Mouse (Mus musculus): Measurements from ENCODE around the gene Lama2. TPM values are rescaled to one million over a fixed set of nuclear protein-coding genes. Genes with fewer than 3 reads are reported as not detected.

Gene Lama2
- polyA plus RNA-seq, 1 experiment from 2014 or later = 21.3 TPM

DNA sequence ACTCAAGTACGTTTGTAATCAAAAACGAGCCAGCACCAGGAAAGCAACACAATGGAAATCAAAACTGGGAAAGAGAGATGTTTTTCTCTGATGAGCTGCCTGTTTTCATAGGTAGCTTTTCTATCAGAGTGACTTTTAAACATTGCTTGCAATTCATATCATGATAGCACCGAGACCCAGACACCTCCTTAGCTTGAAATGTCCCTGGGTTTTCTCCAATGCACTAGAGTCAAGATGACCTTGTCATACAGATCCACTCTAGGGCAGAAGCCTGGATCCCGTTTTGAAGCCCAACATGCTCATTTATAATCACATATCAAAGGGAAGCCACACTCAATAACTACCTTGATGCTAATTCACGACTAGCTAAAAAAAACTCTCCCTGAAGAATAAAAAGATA is 386.0 kb downstream of the Lama2 start:
- ATAC-seq (ENCODE audit: insufficient number of reproducible peaks, insufficient read depth, low FRiP score, low TSS enrichment) = no peak
- H3K27ac ChIP-seq = no peak overlapping the region
- H3K4me3 ChIP-seq = no peak overlapping the region
- H3K36me3 ChIP-seq = no peaks in the 10 kb centered on the region
- no peaks in the 10 kb centered on the region for H3K27me3 ChIP-seq
- H3K9me3 ChIP-seq = no peaks in the 10 kb centered on the region
- 83% methylated on average over 5 of the region's 5 CpGs for WGBS
- no peak overlapping the region for H3K4me2 ChIP-seq (replicated peaks)
- no peaks in the 10 kb centered on the region for H3K4me1 ChIP-seq
- no peak overlapping the region for H3K9ac ChIP-seq

- WGBS = 83% methylated on average over 8 of the region's 8 CpGs
- no peaks in the 10 kb centered on the region for H3K27me3 ChIP-seq
- ATAC-seq (ENCODE audit: insufficient number of reproducible peaks, insufficient read depth, low FRiP score, low TSS enrichment) = no peak
Measured at GRCm38 (mm10) chr10:27223815-27224375, 395.7 kb downstream of the Lama2 start.

DNA sequence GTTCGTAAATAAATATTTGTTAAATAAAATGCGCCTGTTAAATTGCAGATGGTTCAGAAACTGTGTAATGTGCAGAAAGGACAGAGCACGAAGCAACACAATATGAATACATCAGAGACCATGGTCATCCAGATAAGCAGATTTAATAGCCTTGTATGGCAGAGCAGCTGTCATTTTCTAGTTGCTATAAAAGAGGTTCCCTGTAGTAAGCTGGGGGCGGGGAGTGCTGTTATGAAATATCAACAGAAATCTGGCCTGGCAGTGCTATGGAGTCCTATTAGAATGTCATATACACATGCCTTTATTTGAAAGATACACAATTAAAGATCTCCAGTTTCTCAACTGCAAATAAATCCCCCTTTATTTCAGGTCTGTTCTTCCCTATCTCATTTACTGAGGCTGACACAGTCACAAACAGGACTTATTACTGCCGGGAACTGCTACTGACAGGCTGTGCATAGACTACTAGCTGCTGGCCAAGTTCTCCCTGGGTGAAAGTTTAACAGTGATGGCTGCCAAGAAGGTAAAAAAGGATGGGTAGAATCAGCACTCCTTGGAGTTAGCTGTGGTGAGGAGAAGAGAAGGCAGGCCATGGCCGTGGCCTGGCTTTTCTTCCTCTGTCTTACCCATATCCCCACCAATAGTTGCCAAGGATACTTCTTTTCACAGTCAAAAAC is 396.8 kb downstream of the Lama2 start:
- Histone ChIP-seq H3K27ac (no peak overlapping the region), H3K4me2 (replicated peaks) (no peak overlapping the region), H3K9me3 (no peaks in the 10 kb centered on the region), H3K9ac (no peak overlapping the region), H3K27me3 (no peaks in the 10 kb centered on the region), H3K4me3 (no peak overlapping the region), H3K36me3 (no peaks in the 10 kb centered on the region), H3K4me1 (no peaks in the 10 kb centered on the region)
- 86% methylated on average over 6 of the region's 6 CpGs for WGBS
- ATAC-seq (ENCODE audit: insufficient number of reproducible peaks, insufficient read depth, low FRiP score, low TSS enrichment) = no peak

More at GRCm38 (mm10) chr10:27223815-27224375, 395.7 kb downstream of the Lama2 start:
- no peak overlapping the region for H3K4me3 ChIP-seq
- H3K27ac ChIP-seq = no peak overlapping the region
- no peak overlapping the region for H3K9ac ChIP-seq
- no peaks in the 10 kb centered on the region for H3K9me3 ChIP-seq
- H3K4me2 ChIP-seq (replicated peaks) = no peak overlapping the region
- no peaks in the 10 kb centered on the region for H3K36me3 ChIP-seq
- H3K4me1 ChIP-seq = no peaks in the 10 kb centered on the region

GRCm38 (mm10) chr10:27219698-27220097 is 399.9 kb downstream of the Lama2 start:
- Histone ChIP-seq H3K4me1 (no peaks in the 10 kb centered on the region), H3K9me3 (no peaks in the 10 kb centered on the region), H3K4me2 (replicated peaks) (no peak overlapping the region), H3K36me3 (no peaks in the 10 kb centered on the region), H3K4me3 (no peak overlapping the region), H3K27me3 (no peaks in the 10 kb centered on the region), H3K27ac (no peak overlapping the region), H3K9ac (no peak overlapping the region)
- ATAC-seq (ENCODE audit: insufficient number of reproducible peaks, insufficient read depth, low FRiP score, low TSS enrichment) = no peak
- WGBS = 64% methylated on average over 1 of the region's 1 CpGs

DNA sequence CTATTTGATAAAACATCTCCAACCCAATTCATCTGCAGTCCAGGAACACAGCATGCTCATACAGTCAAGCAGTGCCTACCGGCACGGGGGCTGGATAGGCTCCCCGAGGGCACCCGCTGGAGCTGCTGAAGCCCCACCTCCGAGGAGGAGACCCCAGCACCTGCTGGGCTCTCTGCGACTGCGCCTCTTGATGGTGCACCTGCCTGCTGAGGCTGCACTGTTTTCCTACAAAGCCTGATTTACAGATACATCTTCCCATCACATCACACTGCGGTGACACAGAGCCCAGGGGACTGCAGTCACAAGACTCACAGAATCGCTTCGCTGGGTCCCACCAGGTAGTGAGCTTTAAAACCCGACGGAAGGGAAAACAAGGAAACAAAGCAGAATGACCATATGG is 412.2 kb downstream of the Lama2 start:
- ATAC-seq (ENCODE audit: insufficient number of reproducible peaks, insufficient read depth, low FRiP score, low TSS enrichment) = no peak
- Histone ChIP-seq H3K9ac (no peak overlapping the region), H3K4me3 (no peak overlapping the region), H3K36me3 (no peaks in the 10 kb centered on the region), H3K4me2 (replicated peaks) (no peak overlapping the region), H3K27me3 (no peaks in the 10 kb centered on the region), H3K4me1 (no peaks in the 10 kb centered on the region), H3K27ac (no peak overlapping the region), H3K9me3 (no peaks in the 10 kb centered on the region)
- 14% methylated on average over 12 of the region's 12 CpGs for WGBS

- H3K9me3 ChIP-seq = no peaks in the 10 kb centered on the region
- 60% methylated on average over 1 of the region's 1 CpGs for WGBS
- H3K4me3 ChIP-seq = no peak overlapping the region
- no peak overlapping the region for H3K4me2 ChIP-seq (replicated peaks)
- H3K9ac ChIP-seq = no peak overlapping the region
- no peak for ATAC-seq (ENCODE audit: insufficient number of reproducible peaks, insufficient read depth, low FRiP score, low TSS enrichment)
- H3K27me3 ChIP-seq = no peaks in the 10 kb centered on the region
- H3K4me1 ChIP-seq = no peaks in the 10 kb centered on the region
- H3K36me3 ChIP-seq = no peaks in the 10 kb centered on the region
- no peak overlapping the region for H3K27ac ChIP-seq
Measured at GRCm38 (mm10) chr10:27198443-27198842, 421.1 kb downstream of the Lama2 start.

GRCm38 (mm10) chr10:27193986-27194908 is 425.3 kb downstream of the Lama2 start:
- ATAC-seq (ENCODE audit: insufficient number of reproducible peaks, insufficient read depth, low FRiP score, low TSS enrichment) = no peak
- no peak overlapping the region for H3K4me2 ChIP-seq (replicated peaks)
- no peaks in the 10 kb centered on the region for H3K36me3 ChIP-seq
- H3K9me3 ChIP-seq = no peaks in the 10 kb centered on the region
- no peaks in the 10 kb centered on the region for H3K27me3 ChIP-seq
- no peak overlapping the region for H3K4me3 ChIP-seq
- 47% methylated on average over 8 of the region's 8 CpGs for WGBS
- no peak overlapping the region for H3K27ac ChIP-seq
- H3K9ac ChIP-seq = no peak overlapping the region
- no peaks in the 10 kb centered on the region for H3K4me1 ChIP-seq

DNA sequence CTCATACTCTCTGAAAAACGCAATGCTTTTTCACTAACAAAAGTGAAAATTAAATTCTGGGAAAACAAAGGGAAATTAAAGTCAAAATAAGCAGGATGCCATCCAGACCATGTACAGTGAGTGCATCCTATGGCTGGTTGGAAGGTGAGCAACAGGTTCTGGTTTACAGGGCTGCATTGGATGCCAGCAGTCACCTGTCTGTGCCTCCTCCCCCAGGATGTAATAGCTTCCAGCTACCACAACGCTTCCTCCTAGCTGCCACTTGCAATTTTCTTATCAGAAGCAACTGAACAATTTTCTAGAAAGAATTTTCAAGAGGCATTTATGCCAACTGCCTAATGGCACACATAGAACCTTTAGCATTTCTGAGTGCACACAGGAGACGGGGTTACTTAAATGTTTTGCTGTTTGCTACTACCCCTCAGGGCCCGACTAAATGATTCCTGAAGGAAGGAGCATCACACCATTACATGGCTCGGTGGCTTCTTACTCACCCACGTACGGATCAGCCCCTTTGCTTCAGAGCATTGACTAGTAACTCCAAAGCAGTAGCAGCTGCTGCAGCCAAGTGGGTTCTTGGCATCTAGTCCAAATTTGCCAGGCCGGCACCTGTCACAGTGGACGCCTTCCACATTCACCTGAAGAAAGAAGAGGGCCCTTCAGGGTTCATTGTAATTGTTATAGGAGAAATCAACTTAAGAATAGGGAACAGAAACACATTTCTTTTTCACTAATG is 430.8 kb downstream of the Lama2 start:
- Histone ChIP-seq H3K27ac (no peak overlapping the region), H3K9ac (no peak overlapping the region), H3K4me1 (no peaks in the 10 kb centered on the region), H3K4me2 (replicated peaks) (no peak overlapping the region), H3K9me3 (no peaks in the 10 kb centered on the region), H3K36me3 (no peaks in the 10 kb centered on the region), H3K27me3 (no peaks in the 10 kb centered on the region), H3K4me3 (no peak overlapping the region)
- no peak for ATAC-seq (ENCODE audit: insufficient number of reproducible peaks, insufficient read depth, low FRiP score, low TSS enrichment)
- 71% methylated on average over 9 of the region's 9 CpGs for WGBS

GRCm38 (mm10) chr10:27184185-27184584 is 435.4 kb downstream of the Lama2 start:
- 84% methylated on average over 5 of the region's 5 CpGs for WGBS
- Histone ChIP-seq H3K4me1 (no peaks in the 10 kb centered on the region), H3K27ac (no peak overlapping the region), H3K27me3 (no peaks in the 10 kb centered on the region), H3K9ac (no peak overlapping the region), H3K4me3 (no peak overlapping the region), H3K9me3 (no peaks in the 10 kb centered on the region), H3K36me3 (no peaks in the 10 kb centered on the region), H3K4me2 (replicated peaks) (no peak overlapping the region)
- ATAC-seq (ENCODE audit: insufficient number of reproducible peaks, insufficient read depth, low FRiP score, low TSS enrichment) = no peak

DNA sequence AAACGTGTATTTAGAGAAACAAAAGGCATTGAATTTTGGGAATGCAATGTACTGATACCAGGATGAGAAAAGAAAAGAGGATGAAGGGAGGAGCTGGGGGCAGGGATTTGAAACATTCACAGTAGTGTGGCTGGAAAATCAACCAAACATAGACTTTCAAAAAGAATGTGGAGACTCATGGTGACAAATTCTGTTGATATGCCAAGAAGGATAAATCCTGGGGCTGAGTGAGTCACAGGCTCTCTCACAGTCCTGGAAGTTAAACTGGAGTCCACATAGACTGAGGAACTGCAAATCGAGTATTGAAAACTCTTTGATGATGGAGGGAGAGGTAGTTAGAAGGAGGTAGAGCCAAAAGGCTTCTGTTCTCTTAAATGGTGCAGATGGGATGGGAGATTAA is 445.3 kb downstream of the Lama2 start:
- H3K9me3 ChIP-seq = no peaks in the 10 kb centered on the region
- H3K4me1 ChIP-seq = no peaks in the 10 kb centered on the region
- H3K4me3 ChIP-seq = no peak overlapping the region
- ATAC-seq (ENCODE audit: insufficient number of reproducible peaks, insufficient read depth, low FRiP score, low TSS enrichment) = no peak
- H3K27ac ChIP-seq = no peak overlapping the region
- no peak overlapping the region for H3K4me2 ChIP-seq (replicated peaks)
- WGBS = 76% methylated on average over 2 of the region's 2 CpGs
- H3K27me3 ChIP-seq = no peaks in the 10 kb centered on the region
- no peaks in the 10 kb centered on the region for H3K36me3 ChIP-seq
- H3K9ac ChIP-seq = no peak overlapping the region

GRCm38 (mm10) chr10:27164738-27165137 is 454.8 kb downstream of the Lama2 start:
- H3K4me2 ChIP-seq (replicated peaks) = no peak overlapping the region
- ATAC-seq (ENCODE audit: insufficient number of reproducible peaks, insufficient read depth, low FRiP score, low TSS enrichment) = no peak
- no peak overlapping the region for H3K9ac ChIP-seq
- H3K4me1 ChIP-seq = no peaks in the 10 kb centered on the region
- WGBS = 83% methylated on average over 3 of the region's 3 CpGs
- H3K9me3 ChIP-seq = no peaks in the 10 kb centered on the region
- no peaks in the 10 kb centered on the region for H3K36me3 ChIP-seq
- no peak overlapping the region for H3K4me3 ChIP-seq
- no peak overlapping the region for H3K27ac ChIP-seq
- H3K27me3 ChIP-seq = no peaks in the 10 kb centered on the region

All from embryonic facial prominence, embryonic 12.5 days (tissue).